Comparison of ENCODE assay signal across 10 mouse cellular contexts in the genomic region with DNA sequence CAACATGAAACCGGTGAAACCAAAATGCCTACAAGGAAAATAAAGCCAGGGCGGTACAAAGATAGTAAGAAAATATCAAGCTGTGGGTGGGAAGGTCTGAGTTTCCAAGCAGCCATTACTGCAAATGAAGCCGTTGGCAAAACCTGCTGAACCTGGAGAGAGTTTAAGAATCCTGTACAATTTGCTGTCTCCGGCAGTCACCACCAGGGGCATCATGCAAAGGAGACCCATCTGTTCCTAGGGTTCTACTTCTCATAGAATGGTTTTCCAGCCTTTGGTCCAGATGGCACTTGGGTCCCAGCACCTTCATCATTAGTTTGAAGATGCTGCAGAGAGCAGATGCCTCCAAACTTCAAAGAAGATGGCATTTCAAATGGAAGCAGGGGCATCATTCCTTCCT.
DNase-seq lines count a peak whose midpoint lies in the region; ATAC-seq and TF ChIP-seq lines count a peak whose summit lies in the region.
"Had no signal": no experiment of that assay in that cellular context is flagged by ENCODE, and none has a peak within 500 bp of the region (broad histone marks: within the 10 kb centered on the region; RNA-seq: fewer than 3 reads in every experiment).

No protein-coding gene starts in this region.

- no peak for ATAC-seq in kidney, postnatal 0 days (replicated peaks; ENCODE audit: low FRiP score, low read depth)
- ATAC-seq in kidney, embryonic 14.5 days (ENCODE audit: low FRiP score, low TSS enrichment) = no peak
- ATAC-seq: inflammation-experienced regulatory T-cells, adult 6 months had no signal

- H3K9me3 ChIP-seq in kidney, postnatal 0 days (replicated peaks; ENCODE audit: low read length) = no peaks in the 10 kb centered on the region; the same call in 1 of the 2 replicates
- H3K9me3 ChIP-seq in kidney, embryonic 14.5 days (ENCODE audit: control insufficient read depth, low read length) = no peaks in the 10 kb centered on the region; the same call in 1 of the 2 replicates
- peaks cover 26% of the 10 kb centered on the region for H3K9me3 ChIP-seq in E14TG2a.4 (ENCODE audit: low read length)
- H3K9me3 ChIP-seq in limb, embryonic 10.5 days (replicated peaks) = no peaks in the 10 kb centered on the region
- H3K9me3 ChIP-seq: forebrain, embryonic 12.5 days had no signal

- no peaks in the 10 kb centered on the region for H3K36me3 ChIP-seq in kidney, postnatal 0 days (ENCODE audit: insufficient read depth, low read length)
- no peaks in the 10 kb centered on the region for H3K36me3 ChIP-seq in kidney, embryonic 14.5 days (ENCODE audit: control insufficient read depth, insufficient read depth, low read length)
- H3K36me3 ChIP-seq in E14TG2a.4 (ENCODE audit: insufficient read depth, low read length) = no peaks in the 10 kb centered on the region
- no peaks in the 10 kb centered on the region for H3K36me3 ChIP-seq in limb, embryonic 10.5 days
- H3K36me3 ChIP-seq: forebrain, embryonic 12.5 days had no signal

- H3K4me2 ChIP-seq in kidney, postnatal 0 days (ENCODE audit: low read length) = no peak overlapping the region
- no peak overlapping the region for H3K4me2 ChIP-seq in kidney, embryonic 14.5 days (replicated peaks; ENCODE audit: low read depth, low read length)
- H3K4me2 ChIP-seq: forebrain, embryonic 12.5 days had no signal

- no peak overlapping the region for H3K4me3 ChIP-seq in kidney, postnatal 0 days (replicated peaks; ENCODE audit: low read depth, low read length)
- no peak overlapping the region for H3K4me3 ChIP-seq in kidney, embryonic 14.5 days (ENCODE audit: low read length)
- H3K4me3 ChIP-seq in E14TG2a.4 (replicated peaks; ENCODE audit: low read length) = no peak overlapping the region
- no peak overlapping the region for H3K4me3 ChIP-seq in limb, embryonic 10.5 days
- H3K4me3 ChIP-seq: forebrain, embryonic 12.5 days had no signal

- peak; percentile 29 for DNase-seq in kidney, postnatal 0 days (ENCODE audit: low spot score)
- peak; percentile 7 for DNase-seq in 416B (ENCODE audit: low read depth)
- peak; percentile 31 for DNase-seq in limb, embryonic 10.5 days (ENCODE audit: low spot score)
- DNase-seq in ovary, postnatal 36 days (ENCODE audit: low spot score) = no peak
- DNase-seq in adrenal gland, postnatal 4 days (ENCODE audit: low spot score in 2 of 2) = no peak
- DNase-seq in urinary bladder, adult 2 months (ENCODE audit: low spot score) = no peak

- 43% methylated on average over 4 of the region's 4 CpGs for WGBS in kidney, postnatal 0 days
- 49% methylated on average over 4 of the region's 4 CpGs for WGBS in kidney, embryonic 14.5 days
- WGBS in limb, embryonic 10.5 days = 59% methylated on average over 4 of the region's 4 CpGs

- no peaks in the 10 kb centered on the region for H3K4me1 ChIP-seq in kidney, postnatal 0 days (replicated peaks; ENCODE audit: insufficient read depth, low read length)
- no peaks in the 10 kb centered on the region for H3K4me1 ChIP-seq in kidney, embryonic 14.5 days (ENCODE audit: control insufficient read depth, insufficient read depth, low read length)
- no peaks in the 10 kb centered on the region for H3K4me1 ChIP-seq in E14TG2a.4 (replicated peaks; ENCODE audit: low read depth, low read length)
- H3K4me1 ChIP-seq in limb, embryonic 10.5 days = no peaks in the 10 kb centered on the region
- H3K4me1 ChIP-seq: forebrain, embryonic 12.5 days had no signal

- H3K27me3 ChIP-seq in kidney, postnatal 0 days (ENCODE audit: insufficient read depth, low read length) = no peaks in the 10 kb centered on the region
- no peaks in the 10 kb centered on the region for H3K27me3 ChIP-seq in kidney, embryonic 14.5 days (ENCODE audit: control insufficient read depth, insufficient read depth, low read length)
- no peaks in the 10 kb centered on the region for H3K27me3 ChIP-seq in E14TG2a.4 (ENCODE audit: insufficient read depth, low read length)
- no peaks in the 10 kb centered on the region for H3K27me3 ChIP-seq in limb, embryonic 10.5 days (ENCODE audit: low read depth, poor library complexity, severe bottlenecking)
- H3K27me3 ChIP-seq: forebrain, embryonic 12.5 days had no signal

- H3K9ac ChIP-seq in kidney, postnatal 0 days (ENCODE audit: low read depth, low read length) = no peak overlapping the region
- no peak overlapping the region for H3K9ac ChIP-seq in kidney, embryonic 14.5 days (ENCODE audit: low read depth, low read length)
- H3K9ac ChIP-seq: forebrain, embryonic 12.5 days had no signal

- TF ChIP-seq CTCF in kidney, postnatal 0 days (IDR thresholded peaks at IDR 0.05; ENCODE audit: low read depth) = peak; percentile 62
- TF ChIP-seq CTCF in E14TG2a.4 (conservative IDR thresholded peaks at IDR 0.05; ENCODE audit: low read length) = peak; percentile 13; the same call in 1 of the 2 replicates

- H3K27ac ChIP-seq in kidney, postnatal 0 days = no peak overlapping the region
- H3K27ac ChIP-seq in kidney, embryonic 14.5 days (ENCODE audit: low read depth, low read length) = no peak overlapping the region
- H3K27ac ChIP-seq in limb, embryonic 10.5 days = no peak overlapping the region
- H3K27ac ChIP-seq: forebrain, embryonic 12.5 days had no signal

Comparison
In these comparisons a context has a peak if more than half of its experiments do, and no peak if none do; other contexts are left out.
1. DNase-seq: peak in kidney, postnatal 0 days (single experiment), 416B (single experiment) and limb, embryonic 10.5 days (single experiment); none in ovary, postnatal 36 days (single experiment), adrenal gland, postnatal 4 days (0 of 2) and urinary bladder, adult 2 months (single experiment).